Mouse (Mus musculus): ENCODE measurements around the gene Olfr1457. TPM values are rescaled to one million over a fixed set of nuclear protein-coding genes. Genes with fewer than 3 reads are reported as not detected.

Olfr1457 gene
- not detected in 2 replicates for polyA plus RNA-seq (2012; rRNA removed)

GRCm38 (mm10) chr19:13097791-13098190 lies at the start of gene Olfr1457:
Gene Olfr1457 (minus strand): TSS chr19:13097891.

GRCm38 (mm10) chr19:13106675-13107074 lies 9.0 kb upstream of the Olfr1457 start, which contains the start of gene Olfr1458:
Gene Olfr1458 (minus strand): TSS chr19:13106775.

GRCm38 (mm10) chr19:13060310-13060709 lies 37.4 kb downstream of the Olfr1457 start, which contains the start of gene Olfr1454:
Gene Olfr1454 (plus strand): TSS chr19:13060610.

Other genes starting within 250 kb of the Olfr1457 start
- gene Olfr1444, start 240.6 kb downstream of the Olfr1457 start, polyA plus RNA-seq (2012; rRNA removed): not detected in 2 replicates
- not detected in 2 replicates for gene Olfr1445, start 214.0 kb downstream of the Olfr1457 start, polyA plus RNA-seq (2012; rRNA removed)
- gene Olfr1446, start 204.4 kb downstream of the Olfr1457 start, polyA plus RNA-seq (2012; rRNA removed): not detected in 2 replicates
- gene Olfr1447, start 194.1 kb downstream of the Olfr1457 start, polyA plus RNA-seq (2012; rRNA removed): not detected in 2 replicates
- not detected in 2 replicates for gene Olfr1448, start 173.5 kb downstream of the Olfr1457 start, polyA plus RNA-seq (2012; rRNA removed)
- not detected in 2 replicates for gene Olfr1449, start 167.1 kb downstream of the Olfr1457 start, polyA plus RNA-seq (2012; rRNA removed)
- gene Olfr1450, start 147.6 kb downstream of the Olfr1457 start, polyA plus RNA-seq (2012; rRNA removed): not detected in 2 replicates
- gene Olfr1451, start 102.9 kb downstream of the Olfr1457 start, polyA plus RNA-seq (2012; rRNA removed): not detected in 2 replicates
- not detected in 2 replicates for gene Olfr1453, start 69.6 kb downstream of the Olfr1457 start, polyA plus RNA-seq (2012; rRNA removed)
- not detected in 2 replicates for gene Olfr1454, start 37.3 kb downstream of the Olfr1457 start, polyA plus RNA-seq (2012; rRNA removed)
- not detected in 2 replicates for gene Olfr1458, start 8.9 kb upstream of the Olfr1457 start, polyA plus RNA-seq (2012; rRNA removed)
- not detected in 2 replicates for gene Olfr1459, start 51.7 kb upstream of the Olfr1457 start, polyA plus RNA-seq (2012; rRNA removed)
- gene Olfr1461, start 65.1 kb upstream of the Olfr1457 start, polyA plus RNA-seq (2012; rRNA removed): not detected in 2 replicates
- gene Olfr1462, start 87.8 kb upstream of the Olfr1457 start, polyA plus RNA-seq (2012; rRNA removed): not detected in 2 replicates
- not detected in 2 replicates for gene Olfr1463, start 133.4 kb upstream of the Olfr1457 start, polyA plus RNA-seq (2012; rRNA removed)
- gene Olfr1465, start 217.7 kb upstream of the Olfr1457 start, polyA plus RNA-seq (2012; rRNA removed): not detected in 2 replicates
- gene Olfr1466, start 241.0 kb upstream of the Olfr1457 start, polyA plus RNA-seq (2012; rRNA removed): not detected in 2 replicates